Mouse (Mus musculus): ENCODE results near the gene Ankrd10. TPM values are rescaled to one million over a fixed set of nuclear protein-coding genes. Genes with fewer than 3 reads are reported as not detected.
"Not testable (repeated sequence)": the region's sequence is repeated elsewhere in the genome, so short reads cannot be mapped to it uniquely, and the experiment has no call there.

The Ankrd10 gene
- 79.2 and 80.2 TPM in 2 replicates for polyA plus RNA-seq (2015; fragmentation: Nextera tagmentation; extraction: Ambion mirVana)

DNA sequence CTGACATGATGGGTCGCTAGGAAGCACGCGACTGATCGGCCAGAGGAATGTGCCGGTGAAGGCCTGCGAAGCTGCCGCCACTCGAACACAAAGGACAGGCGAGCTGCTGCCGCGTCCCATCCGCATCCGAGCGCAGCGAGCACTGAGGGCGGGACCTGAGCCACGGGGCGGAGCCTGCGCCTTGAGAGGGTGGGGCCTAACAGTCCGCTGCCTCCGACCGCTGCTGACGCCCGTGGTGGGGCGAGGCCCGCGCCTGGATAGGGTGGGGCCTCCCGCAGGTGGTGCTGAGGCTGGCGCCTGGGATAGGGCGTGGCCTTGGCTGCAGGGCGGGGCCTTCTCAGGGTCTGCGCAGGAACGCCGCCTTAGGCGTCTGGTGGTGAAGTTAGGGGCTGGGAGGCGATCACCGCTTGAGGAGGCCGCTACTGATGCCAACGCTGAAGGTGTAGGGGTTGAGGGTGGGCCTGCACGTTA, at the start of gene Ankrd10:
Ankrd10 (minus strand) TSS at position 147 of the 471 bp plus-strand sequence.
- Histone ChIP-seq H3K27me3 (replicated peaks) (no peaks in the 10 kb centered on the region), H3K4me2 (peak within 1 kb of the TSS; percentile 85), H3K36me3 (peaks cover 9% of the 10 kb centered on the region; the same call in 1 of the 2 replicates), H3K27ac (peak within 1 kb of the TSS; percentile 99), H3K9ac (peak within 1 kb of the TSS; percentile 90), H3K9me3 (no peaks in the 10 kb centered on the region), H3K4me1 (peaks cover 22% of the 10 kb centered on the region), H3K4me3 (replicated peaks) (peak within 1 kb of the TSS; percentile 96)
- ATAC-seq (ENCODE audit: insufficient read depth, low FRiP score, low read depth) = peak; percentile 96
- 1% methylated on average over 40 of the region's 40 CpGs for WGBS

DNA sequence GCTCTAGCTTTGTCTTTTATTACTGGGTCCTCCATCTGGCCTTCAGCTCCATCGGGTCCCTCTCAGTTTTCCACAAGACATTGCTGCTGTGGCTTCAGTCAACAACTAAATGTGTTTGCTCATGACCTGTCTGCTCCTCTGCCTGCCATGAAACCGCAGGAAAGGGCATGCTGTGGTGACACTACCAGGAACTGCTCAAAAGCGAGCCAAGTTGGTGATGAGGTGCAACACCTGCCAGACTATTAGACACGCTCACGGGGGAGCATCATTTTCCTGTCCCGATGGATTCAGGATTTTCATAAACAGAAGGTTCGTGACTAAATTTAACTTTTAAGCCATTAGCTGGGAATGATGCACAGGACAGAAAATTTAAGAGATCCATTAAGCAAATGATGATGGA, 49.0 kb upstream of the Ankrd10 start:
- no peak overlapping the region for H3K4me2 ChIP-seq
- H3K27ac ChIP-seq = no peak overlapping the region
- 67% methylated on average over 7 of the region's 7 CpGs for WGBS
- H3K4me3 ChIP-seq (replicated peaks) = no peak overlapping the region
- no peaks in the 10 kb centered on the region for H3K4me1 ChIP-seq
- no peak overlapping the region for H3K9ac ChIP-seq
- no peaks in the 10 kb centered on the region for H3K9me3 ChIP-seq
- H3K27me3 ChIP-seq (replicated peaks) = no peaks in the 10 kb centered on the region
- H3K36me3 ChIP-seq = no peaks in the 10 kb centered on the region
- no peak for ATAC-seq (ENCODE audit: insufficient read depth, low FRiP score, low read depth)

DNA sequence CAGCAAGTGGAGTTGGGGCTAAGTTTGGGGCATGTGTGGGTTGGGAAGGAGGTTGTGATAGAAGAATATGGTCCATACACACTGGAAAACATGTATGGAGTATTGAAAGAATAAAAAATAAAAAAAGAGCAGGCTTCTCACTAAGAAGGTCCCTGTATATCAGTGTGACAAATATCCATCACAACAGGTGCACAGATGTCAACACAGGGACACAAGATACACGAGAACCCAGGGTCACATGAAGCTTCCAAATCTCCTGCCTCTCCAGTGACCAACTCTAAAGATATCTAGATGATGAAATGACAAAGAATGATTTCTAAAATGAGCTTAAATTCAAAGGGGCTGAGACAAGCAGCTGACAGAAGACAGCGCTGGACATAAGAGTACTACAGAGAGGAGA, 32.8 kb upstream of the Ankrd10 start:
- H3K4me3 ChIP-seq (replicated peaks) = no peak overlapping the region
- H3K9me3 ChIP-seq = no peaks in the 10 kb centered on the region
- no peak for ATAC-seq (ENCODE audit: insufficient read depth, low FRiP score, low read depth)
- H3K4me1 ChIP-seq = no peaks in the 10 kb centered on the region
- 60% methylated on average over 2 of the region's 2 CpGs for WGBS
- no peak overlapping the region for H3K4me2 ChIP-seq
- H3K9ac ChIP-seq = no peak overlapping the region
- H3K36me3 ChIP-seq = no peaks in the 10 kb centered on the region
- no peaks in the 10 kb centered on the region for H3K27me3 ChIP-seq (replicated peaks)
- no peak overlapping the region for H3K27ac ChIP-seq

DNA sequence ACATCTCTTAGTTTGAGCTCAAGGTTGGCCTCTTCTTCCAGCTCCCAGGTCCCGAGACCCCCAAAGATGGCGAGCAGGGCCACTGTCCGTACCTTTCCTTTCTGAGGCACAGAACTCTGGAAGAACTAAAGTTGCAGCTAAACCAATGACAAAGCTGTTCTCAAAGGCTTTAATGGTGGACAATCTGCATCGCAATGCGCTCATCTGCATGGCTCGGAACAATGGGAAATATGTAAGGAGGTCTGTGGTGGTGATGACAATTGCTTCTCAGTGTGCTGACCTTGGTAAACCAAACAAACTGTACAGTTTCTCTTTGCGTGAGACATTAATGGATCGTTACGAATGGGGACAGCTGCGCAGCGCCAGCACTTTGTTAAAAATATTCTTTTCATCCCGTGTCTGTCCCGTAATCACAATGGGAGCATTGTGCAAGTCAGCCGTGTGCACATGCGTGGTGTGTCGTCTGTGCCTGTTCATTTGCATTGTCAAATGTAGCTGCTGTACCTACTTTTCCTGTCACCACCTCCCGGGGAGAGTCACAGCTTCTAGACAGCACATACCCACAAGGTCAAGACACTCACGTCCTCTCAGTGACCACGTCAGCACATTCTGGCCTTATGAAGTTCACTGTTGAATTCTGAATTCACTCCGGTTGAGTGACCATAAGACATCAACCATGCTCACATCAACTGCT, 30.6 kb upstream of the Ankrd10 start:
- not testable (repeated sequence) for H3K27me3 ChIP-seq (replicated peaks); H3K4me1 ChIP-seq; H3K36me3 ChIP-seq; H3K9me3 ChIP-seq; ATAC-seq (ENCODE audit: insufficient read depth, low FRiP score, low read depth); H3K27ac ChIP-seq; H3K9ac ChIP-seq; H3K4me3 ChIP-seq (replicated peaks); H3K4me2 ChIP-seq
- 75% methylated on average over 20 of the region's 20 CpGs for WGBS

DNA sequence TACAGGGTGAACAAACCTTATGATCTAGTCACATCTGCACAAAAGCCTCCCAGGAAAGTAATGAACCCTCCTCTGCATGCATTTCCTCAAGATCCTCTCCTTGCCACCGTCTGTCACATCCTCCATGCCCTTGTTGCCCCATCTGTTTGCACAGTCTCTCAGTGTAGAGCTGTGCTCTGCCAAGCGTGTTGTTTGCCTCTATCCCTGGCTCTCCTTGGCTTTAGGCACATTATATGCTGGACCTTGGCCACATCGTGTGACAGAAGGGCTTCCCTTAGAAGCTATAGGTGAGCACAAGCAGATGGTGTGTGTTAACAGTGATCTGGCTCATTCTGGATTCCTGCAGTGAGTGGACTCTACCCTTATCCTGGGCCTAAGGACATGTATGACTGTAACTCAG, 26.4 kb upstream of the Ankrd10 start:
- Histone ChIP-seq H3K4me3 (replicated peaks) (no peak overlapping the region), H3K4me1 (no peaks in the 10 kb centered on the region), H3K9me3 (no peaks in the 10 kb centered on the region), H3K27ac (no peak overlapping the region), H3K9ac (no peak overlapping the region), H3K36me3 (no peaks in the 10 kb centered on the region), H3K4me2 (no peak overlapping the region), H3K27me3 (replicated peaks) (no peaks in the 10 kb centered on the region)
- ATAC-seq (ENCODE audit: insufficient read depth, low FRiP score, low read depth) = no peak
- 73% methylated on average over 3 of the region's 3 CpGs for WGBS

DNA sequence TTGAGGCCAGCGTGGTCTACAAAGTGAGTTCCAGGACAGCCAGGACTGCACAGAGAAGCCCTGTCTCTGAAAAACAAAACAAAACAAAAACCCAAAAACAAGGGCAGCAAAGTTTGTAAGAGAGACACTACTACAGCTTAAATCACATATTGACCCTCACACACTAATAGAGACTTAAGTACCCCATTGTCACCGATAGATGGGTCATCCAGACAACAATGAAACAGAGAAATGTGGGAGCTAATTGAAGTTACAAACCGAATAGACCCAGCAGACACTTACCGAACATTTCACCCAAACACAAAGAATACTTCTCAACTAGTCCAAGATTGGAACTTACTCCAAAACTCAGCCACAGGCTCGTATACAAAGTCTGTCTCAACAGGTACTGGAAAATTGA, 14.5 kb upstream of the Ankrd10 start:
- H3K27ac ChIP-seq = no peak overlapping the region
- no peak for ATAC-seq (ENCODE audit: insufficient read depth, low FRiP score, low read depth)
- no peaks in the 10 kb centered on the region for H3K27me3 ChIP-seq (replicated peaks)
- H3K4me3 ChIP-seq (replicated peaks) = no peak overlapping the region
- no peak overlapping the region for H3K4me2 ChIP-seq
- H3K4me1 ChIP-seq = no peaks in the 10 kb centered on the region
- H3K36me3 ChIP-seq = no peaks in the 10 kb centered on the region
- no peak overlapping the region for H3K9ac ChIP-seq
- H3K9me3 ChIP-seq = no peaks in the 10 kb centered on the region
- 89% methylated on average over 5 of the region's 5 CpGs for WGBS

DNA sequence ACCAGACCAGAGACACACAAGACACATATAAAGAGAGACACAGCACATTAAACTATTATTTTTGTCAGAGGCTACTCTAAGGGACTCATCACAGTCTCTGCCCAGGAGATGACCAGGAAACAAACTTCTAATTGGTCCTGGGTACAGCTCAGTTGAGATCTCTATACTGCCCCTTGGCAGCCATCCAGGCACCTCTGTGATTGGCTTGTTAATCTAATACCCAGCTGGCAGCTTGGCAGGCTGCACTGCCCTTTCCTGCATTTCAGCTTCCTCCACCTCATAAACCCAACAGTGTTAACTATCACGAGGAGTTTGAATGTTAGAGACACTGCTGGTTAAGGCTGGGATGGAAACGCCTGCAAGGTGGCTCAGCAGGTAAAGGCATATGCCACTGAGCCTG, 7.6 kb upstream of the Ankrd10 start:
- no peaks in the 10 kb centered on the region for H3K36me3 ChIP-seq
- no peaks in the 10 kb centered on the region for H3K27me3 ChIP-seq (replicated peaks)
- H3K9me3 ChIP-seq = no peaks in the 10 kb centered on the region
- no peak for ATAC-seq (ENCODE audit: insufficient read depth, low FRiP score, low read depth)
- H3K9ac ChIP-seq = no peak overlapping the region
- no peak overlapping the region for H3K4me2 ChIP-seq
- WGBS = 78% methylated on average over 2 of the region's 2 CpGs
- H3K27ac ChIP-seq = no peak overlapping the region
- H3K4me1 ChIP-seq = no peaks in the 10 kb centered on the region
- no peak overlapping the region for H3K4me3 ChIP-seq (replicated peaks)

DNA sequence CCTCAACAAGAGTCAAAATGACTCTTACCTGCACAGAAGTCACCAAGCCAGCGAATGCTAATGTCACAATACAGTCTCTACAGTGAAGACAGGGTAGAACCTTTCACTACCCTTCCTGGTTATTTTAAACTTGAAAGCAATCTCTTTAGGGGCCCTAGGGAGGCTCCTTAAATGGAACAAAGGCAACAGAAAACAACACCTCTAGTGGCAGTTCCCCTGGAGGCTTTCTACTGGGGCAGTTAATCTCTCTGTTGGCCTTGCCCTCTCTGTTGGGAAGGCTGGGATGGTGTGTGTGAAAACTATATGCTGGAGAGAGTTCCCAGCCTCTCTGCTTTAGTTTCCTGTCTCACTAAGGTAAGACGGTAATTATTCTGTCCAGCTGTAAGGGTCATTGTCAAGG, 5.0 kb upstream of the Ankrd10 start:
- no peaks in the 10 kb centered on the region for H3K27me3 ChIP-seq (replicated peaks)
- no peak overlapping the region for H3K27ac ChIP-seq
- H3K9me3 ChIP-seq = no peaks in the 10 kb centered on the region
- H3K9ac ChIP-seq = no peak overlapping the region
- H3K4me3 ChIP-seq (replicated peaks) = no peak overlapping the region
- no peak for ATAC-seq (ENCODE audit: insufficient read depth, low FRiP score, low read depth)
- no peak overlapping the region for H3K4me2 ChIP-seq
- peaks cover 7% of the 10 kb centered on the region; the same call in 1 of the 2 replicates for H3K4me1 ChIP-seq
- 67% methylated on average over 2 of the region's 2 CpGs for WGBS
- H3K36me3 ChIP-seq = no peaks in the 10 kb centered on the region

DNA sequence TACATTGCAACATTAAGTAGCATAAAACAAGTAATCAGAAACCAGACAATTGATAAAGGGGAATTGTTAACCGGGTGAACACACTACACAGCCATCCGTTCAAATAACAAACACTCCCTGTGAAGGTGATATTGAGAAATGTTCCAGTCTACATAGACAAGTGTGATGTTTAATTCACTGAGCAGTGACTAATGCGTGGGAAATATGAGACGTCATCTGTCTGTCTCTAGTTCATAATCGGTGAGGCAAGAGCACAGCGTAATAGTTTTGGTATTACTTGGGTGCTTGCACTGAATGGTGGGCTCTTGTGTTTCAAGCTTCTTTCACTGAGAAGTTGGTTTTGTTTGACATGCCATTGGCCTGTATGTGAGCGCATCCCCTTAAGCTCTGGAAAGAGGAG, 2.0 kb upstream of the Ankrd10 start:
- Histone ChIP-seq H3K27me3 (replicated peaks) (no peaks in the 10 kb centered on the region), H3K4me3 (replicated peaks) (no peak overlapping the region), H3K9me3 (no peaks in the 10 kb centered on the region), H3K4me2 (no peak overlapping the region), H3K36me3 (no peaks in the 10 kb centered on the region), H3K4me1 (peaks cover 19% of the 10 kb centered on the region), H3K9ac (no peak overlapping the region), H3K27ac (no peak overlapping the region)
- ATAC-seq (ENCODE audit: insufficient read depth, low FRiP score, low read depth) = no peak
- WGBS = 92% methylated on average over 7 of the region's 7 CpGs

DNA sequence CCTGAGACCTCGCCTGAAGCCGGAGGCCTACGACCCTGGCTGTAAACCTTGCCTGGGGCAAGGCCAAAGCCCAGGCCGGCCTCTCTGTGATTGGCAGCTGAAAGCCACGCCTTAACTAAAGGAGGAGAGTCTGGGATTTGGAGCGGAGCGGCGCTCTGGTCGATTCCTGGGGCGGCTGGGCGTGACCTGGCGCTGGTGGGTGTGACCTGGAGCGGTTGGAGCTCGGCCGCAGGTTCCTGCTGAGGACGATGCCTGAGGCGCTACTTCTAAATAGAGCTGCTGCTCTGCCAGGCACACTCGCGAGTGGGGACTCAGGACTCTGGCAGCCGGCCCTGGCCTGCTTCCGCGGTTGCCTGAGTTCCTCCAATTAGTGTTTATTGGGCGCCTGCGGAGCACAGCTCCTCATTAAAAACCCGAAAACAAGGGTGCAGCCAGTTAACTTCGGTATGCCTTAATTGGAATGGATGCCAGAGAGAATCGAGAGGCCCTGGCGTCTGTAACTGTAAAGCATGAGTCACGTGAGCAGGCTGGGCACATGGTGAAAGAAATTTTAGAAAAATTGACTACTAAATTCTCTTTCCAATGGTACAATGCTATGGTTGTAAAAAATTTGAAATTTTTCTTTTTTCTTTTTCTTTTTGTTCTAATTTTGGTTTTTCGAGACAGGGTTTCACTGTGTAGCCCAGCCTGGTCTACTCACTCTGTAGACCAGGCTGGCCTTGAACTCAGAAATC, 934 bp upstream of the Ankrd10 start:
- Histone ChIP-seq H3K36me3 (peaks cover 6% of the 10 kb centered on the region; the same call in 1 of the 2 replicates), H3K9me3 (no peaks in the 10 kb centered on the region), H3K4me2 (peak overlapping the region; percentile 85), H3K27ac (peak overlapping the region; percentile 99), H3K27me3 (replicated peaks) (no peaks in the 10 kb centered on the region), H3K9ac (0 out of 2 replicates have a peak overlapping the region, but pooled peaks have one; percentile 6), H3K4me3 (replicated peaks) (peak overlapping the region; percentile 96), H3K4me1 (peaks cover 22% of the 10 kb centered on the region)
- peak; percentile 75 for ATAC-seq (ENCODE audit: insufficient read depth, low FRiP score, low read depth)
- 5% methylated on average over 30 of the region's 30 CpGs for WGBS

DNA sequence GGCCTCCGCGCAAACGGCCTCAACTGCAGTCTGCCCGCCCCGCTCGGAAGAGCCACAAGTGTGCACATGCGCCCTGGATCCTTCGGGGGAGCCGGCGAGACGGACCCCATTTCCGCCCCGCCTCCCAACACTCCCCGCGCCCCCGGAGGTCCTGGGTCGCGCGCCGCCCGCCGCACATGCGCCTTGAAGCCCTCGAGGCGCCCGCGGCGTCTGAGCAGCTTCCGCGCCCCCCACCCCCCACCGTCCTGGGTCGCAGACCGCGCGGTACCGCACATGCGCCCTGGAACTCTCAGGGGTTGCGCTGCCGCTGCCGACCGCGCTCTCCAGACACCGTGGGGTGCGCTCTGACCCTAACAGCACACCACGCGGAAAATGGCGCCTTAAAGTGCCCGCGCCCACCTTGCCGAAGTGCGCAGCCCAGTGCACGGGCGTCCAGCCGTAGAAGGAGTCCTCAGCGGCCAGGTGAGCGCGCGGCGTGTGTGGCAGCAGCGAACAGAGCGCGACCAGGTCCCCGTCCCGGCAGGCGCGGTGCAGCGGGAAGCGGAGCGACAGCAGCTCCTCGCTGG, 462 bp downstream of the Ankrd10 start:
- Histone ChIP-seq H3K36me3 (peaks cover 13% of the 10 kb centered on the region; the same call in 1 of the 2 replicates), H3K4me2 (peak overlapping the region; percentile 85), H3K9me3 (no peaks in the 10 kb centered on the region), H3K27ac (peak overlapping the region; percentile 99), H3K4me1 (peaks cover 22% of the 10 kb centered on the region), H3K9ac (peak overlapping the region; percentile 90), H3K4me3 (replicated peaks) (peak overlapping the region; percentile 96), H3K27me3 (replicated peaks) (no peaks in the 10 kb centered on the region)
- WGBS = under 1% methylated on average over 70 of the region's 70 CpGs
- ATAC-seq (ENCODE audit: insufficient read depth, low FRiP score, low read depth) = peak; percentile 67
